Mouse (Mus musculus): ENCODE measurements around the gene Nbr1.

DNA sequence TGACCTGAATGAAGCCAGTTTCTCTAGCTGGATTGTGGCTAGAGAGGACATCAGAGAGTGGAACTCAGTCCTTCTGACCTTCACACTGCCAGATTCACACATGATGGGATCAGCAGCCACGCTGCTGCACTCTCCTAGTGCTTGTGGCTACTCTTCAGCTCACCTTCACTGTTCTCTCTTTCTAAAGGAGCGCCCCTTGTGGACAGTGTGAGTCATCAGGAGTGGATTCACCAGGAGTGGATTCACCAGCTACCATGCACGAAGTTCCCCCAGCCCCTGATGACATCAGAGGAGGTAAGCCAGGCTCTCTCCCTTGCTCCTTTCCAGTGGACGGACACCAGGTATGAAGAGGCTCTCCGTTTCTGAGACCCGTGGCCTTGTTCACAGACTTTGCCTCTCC is 24.2 kb downstream of the Nbr1 start:
- TF ChIP-seq CTCF (IDR thresholded peaks at IDR 0.05; ENCODE audit: extremely low read depth, insufficient read depth, insufficient read length, insufficient replicate concordance) (no peak), POLR2A (IDR thresholded peaks at IDR 0.05; ENCODE audit: low read depth, low read length) (no peak)

Data from spleen, adult 2 months (tissue).